Mouse (Mus musculus): ENCODE measurements at regions not wholly inside any gene's neighbourhood (a gene's known extent, or its start where the extent isn't known, plus 50 kb on each side); places are given as distances from the start of the nearest gene placed in this dataset.

GRCm38 (mm10) chr13:44329161-44329560 is 400.1 kb upstream of the Jarid2 start:
- no peaks in the 10 kb centered on the region for H3K9me3 ChIP-seq (replicated peaks)
- no peak overlapping the region for H3K4me2 ChIP-seq
- H3K36me3 ChIP-seq: no peaks in the 10 kb centered on the region
- WGBS: 53% methylated on average over 4 of the region's 4 CpGs
- no peaks in the 10 kb centered on the region for H3K4me1 ChIP-seq (replicated peaks)
- ATAC-seq (replicated peaks; ENCODE audit: insufficient number of reproducible peaks, insufficient read depth, low FRiP score, low read depth): no peak
- H3K27ac ChIP-seq: no peak overlapping the region
- no peaks in the 10 kb centered on the region for H3K27me3 ChIP-seq
- no peak overlapping the region for H3K9ac ChIP-seq
- no peak overlapping the region for H3K4me3 ChIP-seq

- Histone ChIP-seq H3K9me3 (replicated peaks) (no peaks in the 10 kb centered on the region), H3K36me3 (no peaks in the 10 kb centered on the region), H3K4me3 (no peak overlapping the region), H3K27ac (no peak overlapping the region), H3K4me2 (no peak overlapping the region), H3K4me1 (replicated peaks) (no peaks in the 10 kb centered on the region), H3K27me3 (no peaks in the 10 kb centered on the region), H3K9ac (no peak overlapping the region)
- WGBS: 54% methylated on average over 10 of the region's 10 CpGs
- no peak for ATAC-seq (replicated peaks; ENCODE audit: insufficient number of reproducible peaks, insufficient read depth, low FRiP score, low read depth)
These were observed 399.6 kb upstream of the Jarid2 start for GRCm38 (mm10) chr13:44329701-44330100.

- Histone ChIP-seq H3K4me1 (replicated peaks) (no peaks in the 10 kb centered on the region), H3K36me3 (no peaks in the 10 kb centered on the region), H3K9ac (no peak overlapping the region), H3K4me2 (no peak overlapping the region), H3K27ac (no peak overlapping the region), H3K4me3 (no peak overlapping the region), H3K27me3 (no peaks in the 10 kb centered on the region), H3K9me3 (replicated peaks) (no peaks in the 10 kb centered on the region)
- no peak for ATAC-seq (replicated peaks; ENCODE audit: insufficient number of reproducible peaks, insufficient read depth, low FRiP score, low read depth)
- 70% methylated on average over 11 of the region's 11 CpGs for WGBS
These were observed 396.5 kb upstream of the Jarid2 start for GRCm38 (mm10) chr13:44332716-44333240.

- ATAC-seq (replicated peaks; ENCODE audit: insufficient number of reproducible peaks, insufficient read depth, low FRiP score, low read depth): no peak
- WGBS: 25% methylated on average over 6 of the region's 6 CpGs
- no peak overlapping the region for H3K9ac ChIP-seq
- H3K4me3 ChIP-seq: no peak overlapping the region
- no peak overlapping the region for H3K4me2 ChIP-seq
- no peaks in the 10 kb centered on the region for H3K9me3 ChIP-seq (replicated peaks)
- H3K4me1 ChIP-seq (replicated peaks): peaks cover 9% of the 10 kb centered on the region
- no peaks in the 10 kb centered on the region for H3K36me3 ChIP-seq
- no peak overlapping the region for H3K27ac ChIP-seq
- no peaks in the 10 kb centered on the region for H3K27me3 ChIP-seq
These were observed 390.1 kb upstream of the Jarid2 start for GRCm38 (mm10) chr13:44339061-44339741.

- Histone ChIP-seq H3K4me2 (no peak overlapping the region), H3K4me3 (no peak overlapping the region), H3K27ac (no peak overlapping the region), H3K36me3 (no peaks in the 10 kb centered on the region), H3K9ac (no peak overlapping the region), H3K4me1 (replicated peaks) (no peaks in the 10 kb centered on the region; the same call in 1 of the 2 replicates), H3K9me3 (replicated peaks) (no peaks in the 10 kb centered on the region), H3K27me3 (no peaks in the 10 kb centered on the region)
- no peak for ATAC-seq (replicated peaks; ENCODE audit: insufficient number of reproducible peaks, insufficient read depth, low FRiP score, low read depth)
- WGBS: 88% methylated on average over 6 of the region's 6 CpGs
These were observed 384.2 kb upstream of the Jarid2 start for GRCm38 (mm10) chr13:44345094-44345493.

- Histone ChIP-seq H3K36me3 (no peaks in the 10 kb centered on the region), H3K27ac (no peak overlapping the region), H3K27me3 (no peaks in the 10 kb centered on the region), H3K9ac (no peak overlapping the region), H3K4me1 (replicated peaks) (no peaks in the 10 kb centered on the region), H3K4me3 (no peak overlapping the region), H3K9me3 (replicated peaks) (no peaks in the 10 kb centered on the region), H3K4me2 (no peak overlapping the region)
- WGBS: 73% methylated on average over 4 of the region's 4 CpGs
- no peak for ATAC-seq (replicated peaks; ENCODE audit: insufficient number of reproducible peaks, insufficient read depth, low FRiP score, low read depth)
These were observed 382.6 kb upstream of the Jarid2 start for GRCm38 (mm10) chr13:44346636-44347035.

GRCm38 (mm10) chr13:44347662-44348061 is 381.6 kb upstream of the Jarid2 start:
- no peaks in the 10 kb centered on the region for H3K27me3 ChIP-seq
- H3K4me2 ChIP-seq: no peak overlapping the region
- H3K9ac ChIP-seq: no peak overlapping the region
- no peaks in the 10 kb centered on the region for H3K36me3 ChIP-seq
- no peaks in the 10 kb centered on the region for H3K9me3 ChIP-seq (replicated peaks)
- no peaks in the 10 kb centered on the region for H3K4me1 ChIP-seq (replicated peaks)
- no peak for ATAC-seq (replicated peaks; ENCODE audit: insufficient number of reproducible peaks, insufficient read depth, low FRiP score, low read depth)
- WGBS: 80% methylated on average over 9 of the region's 9 CpGs
- no peak overlapping the region for H3K4me3 ChIP-seq
- H3K27ac ChIP-seq: no peak overlapping the region

- WGBS: 51% methylated on average over 9 of the region's 9 CpGs
- H3K4me2 ChIP-seq: no peak overlapping the region
- H3K4me3 ChIP-seq: no peak overlapping the region
- H3K9ac ChIP-seq: no peak overlapping the region
- peaks cover 23% of the 10 kb centered on the region for H3K4me1 ChIP-seq (replicated peaks)
- H3K27me3 ChIP-seq: no peaks in the 10 kb centered on the region
- H3K9me3 ChIP-seq (replicated peaks): no peaks in the 10 kb centered on the region
- ATAC-seq (replicated peaks; ENCODE audit: insufficient number of reproducible peaks, insufficient read depth, low FRiP score, low read depth): no peak
- H3K27ac ChIP-seq: no peak overlapping the region
- H3K36me3 ChIP-seq: no peaks in the 10 kb centered on the region
These were observed 375.4 kb upstream of the Jarid2 start for GRCm38 (mm10) chr13:44353899-44354298.

GRCm38 (mm10) chr13:44355771-44356221 is 373.5 kb upstream of the Jarid2 start:
- Histone ChIP-seq H3K9me3 (replicated peaks) (no peaks in the 10 kb centered on the region), H3K27me3 (no peaks in the 10 kb centered on the region), H3K4me1 (replicated peaks) (peaks cover 23% of the 10 kb centered on the region), H3K27ac (peak overlapping the region; percentile 69), H3K4me3 (0 out of 2 replicates have a peak overlapping the region, but pooled peaks have one; percentile 16), H3K4me2 (peak overlapping the region; percentile 39), H3K36me3 (no peaks in the 10 kb centered on the region), H3K9ac (no peak overlapping the region; the same call in 1 of the 2 replicates)
- WGBS: 15% methylated on average over 12 of the region's 12 CpGs
- ATAC-seq (replicated peaks; ENCODE audit: insufficient number of reproducible peaks, insufficient read depth, low FRiP score, low read depth): no peak; the same call in 1 of the 2 replicates

- no peak overlapping the region for H3K4me3 ChIP-seq
- H3K27ac ChIP-seq: no peak overlapping the region
- ATAC-seq (replicated peaks; ENCODE audit: insufficient number of reproducible peaks, insufficient read depth, low FRiP score, low read depth): no peak
- no peaks in the 10 kb centered on the region for H3K36me3 ChIP-seq
- H3K27me3 ChIP-seq: no peaks in the 10 kb centered on the region
- H3K9ac ChIP-seq: no peak overlapping the region
- WGBS: 87% methylated on average over 11 of the region's 11 CpGs
- peaks cover 26% of the 10 kb centered on the region for H3K4me1 ChIP-seq (replicated peaks)
- no peaks in the 10 kb centered on the region for H3K9me3 ChIP-seq (replicated peaks)
- no peak overlapping the region for H3K4me2 ChIP-seq
These were observed 372.3 kb upstream of the Jarid2 start for GRCm38 (mm10) chr13:44356981-44357380.

- ATAC-seq (replicated peaks; ENCODE audit: insufficient number of reproducible peaks, insufficient read depth, low FRiP score, low read depth): no peak
- H3K27ac ChIP-seq: no peak overlapping the region
- 86% methylated on average over 7 of the region's 7 CpGs for WGBS
- H3K9ac ChIP-seq: no peak overlapping the region
- H3K9me3 ChIP-seq (replicated peaks): no peaks in the 10 kb centered on the region
- no peaks in the 10 kb centered on the region for H3K36me3 ChIP-seq
- H3K4me3 ChIP-seq: no peak overlapping the region
- H3K27me3 ChIP-seq: no peaks in the 10 kb centered on the region
- peaks cover 28% of the 10 kb centered on the region for H3K4me1 ChIP-seq (replicated peaks)
- no peak overlapping the region for H3K4me2 ChIP-seq
These were observed 369.9 kb upstream of the Jarid2 start for GRCm38 (mm10) chr13:44359344-44359743.

GRCm38 (mm10) chr13:44360016-44360415 is 369.3 kb upstream of the Jarid2 start:
- Histone ChIP-seq H3K4me1 (replicated peaks) (peaks cover 28% of the 10 kb centered on the region), H3K27ac (no peak overlapping the region), H3K4me3 (no peak overlapping the region), H3K9me3 (replicated peaks) (no peaks in the 10 kb centered on the region), H3K9ac (no peak overlapping the region), H3K4me2 (no peak overlapping the region), H3K27me3 (no peaks in the 10 kb centered on the region), H3K36me3 (no peaks in the 10 kb centered on the region)
- no peak for ATAC-seq (replicated peaks; ENCODE audit: insufficient number of reproducible peaks, insufficient read depth, low FRiP score, low read depth)
- WGBS: 53% methylated on average over 5 of the region's 5 CpGs

Measured in heart, embryonic 15.5 days (tissue).